Mouse (Mus musculus) lung, adult 2 months (tissue): ENCODE measurements at regions not wholly inside any gene's neighbourhood (a gene's known extent, or its start where the extent isn't known, plus 50 kb on each side); places are given as distances from the start of the nearest gene placed in this dataset.

ENCODE experiments used
- DNase-seq: peaks from one replicate; pipeline ENCODE4 v3.0.0; 2022
- H3K4me1 ChIP-seq: fragments of 200-500 bp; 2 replicates; pipeline ENCODE4 v1.6.1; 2011; ENCODE audit warnings: low read length; ENCODE audit not compliant: control insufficient read depth, insufficient read depth
- H3K4me3 ChIP-seq: fragments of 200-500 bp; replicated peaks from 2 replicates; pipeline ENCODE3; 2011; ENCODE audit warnings: low read depth, mild to moderate bottlenecking, control low read depth, low read length; ENCODE audit errors: extremely low read depth
- CTCF ChIP-seq: fragments of 200-500 bp; IDR thresholded peaks from 2 replicates; pipeline ENCODE4 v1.5.1; 2011; ENCODE audit warnings: mild to moderate bottlenecking, low read length, control low read depth; ENCODE audit not compliant: insufficient read depth
- POLR2A ChIP-seq: fragments of 200-500 bp; IDR thresholded peaks from 2 replicates; pipeline ENCODE4 v1.6.1; 2011; ENCODE audit warnings: low read depth, mild to moderate bottlenecking, control low read depth, low read length, borderline replicate concordance; ENCODE audit errors: extremely low read depth
- WGBS: fragments of 180-500 bp; shearing (Covaris S2); methylation state at CpG from one replicate; pipeline ENCODE4 v1.1.7; 2018; 5-methylcytosine and 5-hydroxymethylcytosine counted together

- no peak overlapping the region for H3K4me3 ChIP-seq
- H3K4me1 ChIP-seq, result no peaks in the 10 kb centered on the region
- TF ChIP-seq POLR2A (no peak), CTCF (no peak)
- DNase-seq, result no peak
Measured at GRCm38 (mm10) chr10:87719978-87720377, 138.1 kb upstream of the Igf1 start.

- no peak for TF ChIP-seq POLR2A
- no peak for TF ChIP-seq CTCF
- 68% methylated on average over 3 of the region's 3 CpGs for WGBS
- H3K4me3 ChIP-seq, result no peak overlapping the region
- H3K4me1 ChIP-seq, result no peaks in the 10 kb centered on the region
- no peak for DNase-seq
Measured at GRCm38 (mm10) chr10:87722244-87722643, 135.8 kb upstream of the Igf1 start.

GRCm38 (mm10) chr10:87732658-87733057, 125.4 kb upstream of the Igf1 start:
- Histone ChIP-seq H3K4me1 (no peaks in the 10 kb centered on the region), H3K4me3 (no peak overlapping the region)
- DNase-seq, result no peak
- WGBS, result 82% methylated on average over 1 of the region's 1 CpGs
- TF ChIP-seq POLR2A (no peak), CTCF (no peak)

- H3K4me3 ChIP-seq, result no peak overlapping the region
- no peak for TF ChIP-seq POLR2A
- TF ChIP-seq CTCF, result no peak
- 66% methylated on average over 7 of the region's 7 CpGs for WGBS
- DNase-seq, result no peak
- H3K4me1 ChIP-seq, result no peaks in the 10 kb centered on the region
Measured at GRCm38 (mm10) chr10:87733241-87733640, 124.8 kb upstream of the Igf1 start.

- 64% methylated on average over 8 of the region's 8 CpGs for WGBS
- Histone ChIP-seq H3K4me1 (no peaks in the 10 kb centered on the region), H3K4me3 (no peak overlapping the region)
- TF ChIP-seq CTCF (no peak), POLR2A (no peak)
- no peak for DNase-seq
Measured at GRCm38 (mm10) chr10:87740323-87740722, 117.7 kb upstream of the Igf1 start.

GRCm38 (mm10) chr10:87742766-87743165, 115.3 kb upstream of the Igf1 start:
- 89% methylated on average over 3 of the region's 3 CpGs for WGBS
- no peak for DNase-seq
- no peak for TF ChIP-seq CTCF
- no peak for TF ChIP-seq POLR2A
- H3K4me3 ChIP-seq, result no peak overlapping the region
- no peaks in the 10 kb centered on the region for H3K4me1 ChIP-seq

- 92% methylated on average over 2 of the region's 2 CpGs for WGBS
- no peak for TF ChIP-seq CTCF
- TF ChIP-seq POLR2A, result no peak
- no peak for DNase-seq
- Histone ChIP-seq H3K4me3 (no peak overlapping the region), H3K4me1 (no peaks in the 10 kb centered on the region)
Measured at GRCm38 (mm10) chr10:87747846-87748552, 110.1 kb upstream of the Igf1 start.

- TF ChIP-seq POLR2A (no peak), CTCF (no peak)
- Histone ChIP-seq H3K4me3 (no peak overlapping the region), H3K4me1 (no peaks in the 10 kb centered on the region)
- no peak for DNase-seq
- 88% methylated on average over 4 of the region's 4 CpGs for WGBS
Measured at GRCm38 (mm10) chr10:87748631-87749193, 109.4 kb upstream of the Igf1 start.

- no peak overlapping the region for H3K4me3 ChIP-seq
- no peak for DNase-seq
- H3K4me1 ChIP-seq, result no peaks in the 10 kb centered on the region
- no peak for TF ChIP-seq CTCF
- no peak for TF ChIP-seq POLR2A
Measured at GRCm38 (mm10) chr10:87750321-87750720, 107.7 kb upstream of the Igf1 start.

- Histone ChIP-seq H3K4me3 (no peak overlapping the region), H3K4me1 (no peaks in the 10 kb centered on the region)
- DNase-seq, result no peak
- 31% methylated on average over 1 of the region's 1 CpGs for WGBS
- no peak for TF ChIP-seq POLR2A
- TF ChIP-seq CTCF, result no peak
Measured at GRCm38 (mm10) chr10:87750972-87751371, 107.1 kb upstream of the Igf1 start.
